Mouse (Mus musculus) urinary bladder, postnatal 36 days (tissue): ENCODE measurements at regions not wholly inside any gene's neighbourhood (a gene's known extent, or its start where the extent isn't known, plus 50 kb on each side); places are given as distances from the start of the nearest gene placed in this dataset.
"Not testable (repeated sequence)": the region's sequence is repeated elsewhere in the genome, so short reads cannot be mapped to it uniquely, and the experiment has no call there.

Experiments used
- DNase-seq, 2 experiments: peaks; one replicate each; pipeline ENCODE4 v3.0.0; 2022; ENCODE audit warnings: low spot score in 2 of 2, mixed read lengths in 1 of 2

- no peak for DNase-seq
These were observed 222.5 kb downstream of the Dact1 start for GRCm38 (mm10) chr12:71532161-71532560.

GRCm38 (mm10) chr12:71532708-71533450, 223.2 kb downstream of the Dact1 start:
- no peak for DNase-seq

GRCm38 (mm10) chr12:71533701-71534100, 224.0 kb downstream of the Dact1 start:
- DNase-seq = no peak

- DNase-seq = no peak
These were observed 224.5 kb downstream of the Dact1 start for GRCm38 (mm10) chr12:71534199-71534598.

- no peak for DNase-seq
These were observed 225.6 kb downstream of the Dact1 start for GRCm38 (mm10) chr12:71535251-71535650.

- not testable (repeated sequence) for DNase-seq
These were observed 226.1 kb downstream of the Dact1 start for GRCm38 (mm10) chr12:71535831-71536230.

GRCm38 (mm10) chr12:71538691-71539090, 229.0 kb downstream of the Dact1 start:
- no peak for DNase-seq

- no peak for DNase-seq
These were observed 230.6 kb downstream of the Dact1 start for GRCm38 (mm10) chr12:71540279-71540678.

- no peak for DNase-seq
These were observed 232.3 kb downstream of the Dact1 start for GRCm38 (mm10) chr12:71541961-71542360.

- no peak for DNase-seq
These were observed 234.0 kb downstream of the Dact1 start for GRCm38 (mm10) chr12:71543571-71544119.

- no peak for DNase-seq
These were observed 234.9 kb downstream of the Dact1 start for GRCm38 (mm10) chr12:71544401-71545159.

- no peak for DNase-seq
These were observed 237.0 kb downstream of the Dact1 start for GRCm38 (mm10) chr12:71546523-71547265.

GRCm38 (mm10) chr12:71549336-71549735, 239.7 kb downstream of the Dact1 start:
- no peak for DNase-seq

- no peak for DNase-seq
These were observed 244.5 kb downstream of the Dact1 start for GRCm38 (mm10) chr12:71554212-71554611.

GRCm38 (mm10) chr12:71561259-71561658, 251.6 kb downstream of the Dact1 start:
- DNase-seq = no peak

GRCm38 (mm10) chr12:71561918-71562572, 252.4 kb downstream of the Dact1 start:
- no peak for DNase-seq

GRCm38 (mm10) chr12:71563219-71563618, 253.5 kb downstream of the Dact1 start:
- DNase-seq = no peak

GRCm38 (mm10) chr12:71566371-71566770, 256.7 kb downstream of the Dact1 start:
- DNase-seq = no peak

- DNase-seq = no peak
These were observed 258.6 kb downstream of the Dact1 start for GRCm38 (mm10) chr12:71568251-71568650.

- no peak for DNase-seq
These were observed 259.3 kb downstream of the Dact1 start for GRCm38 (mm10) chr12:71568880-71569390.

- no peak for DNase-seq
These were observed 260.0 kb downstream of the Dact1 start for GRCm38 (mm10) chr12:71569662-71570061.
